Mouse (Mus musculus) myocyte (in vitro differentiated cells): ENCODE results near the gene Chrm4.

Experiments
- CEBPB ChIP-seq: IDR thresholded peaks from 2 replicates; pipeline ENCODE4 v1.6.1; 2011; ENCODE audit warnings: mild to moderate bottlenecking, moderate library complexity; ENCODE audit not compliant: poor library complexity, insufficient read depth, severe bottlenecking
- E2F4 ChIP-seq: IDR thresholded peaks from one replicate; pipeline ENCODE4 v1.6.1; 2011; ENCODE audit warnings: mild to moderate bottlenecking, control low read depth, moderate library complexity; ENCODE audit not compliant: insufficient read depth
- MAX ChIP-seq: IDR thresholded peaks from one replicate; pipeline ENCODE4 v1.6.1; 2011; ENCODE audit warnings: low read depth, mild to moderate bottlenecking, control low read depth
- MYOD1 ChIP-seq, 3 experiments: IDR thresholded peaks; one replicate each; pipeline ENCODE4 v1.6.1; 2011; ENCODE audit warnings: control low read depth in 2 of 3, low read depth in 2 of 3, mild to moderate bottlenecking in 2 of 3, moderate library complexity in 1 of 3; ENCODE audit not compliant: insufficient read length in 2 of 3, control insufficient read depth in 1 of 3
- MYOG ChIP-seq, 3 experiments: IDR thresholded peaks; one replicate each; pipeline ENCODE4 v1.6.1; 2011; ENCODE audit warnings: control low read depth in 2 of 3, low read depth in 2 of 3, mild to moderate bottlenecking in 2 of 3; ENCODE audit not compliant: insufficient read length in 2 of 3, control insufficient read depth in 1 of 3, insufficient read depth in 1 of 3
- POLR2A ChIP-seq: IDR thresholded peaks from one replicate; pipeline ENCODE4 v1.6.1; 2011; ENCODE audit warnings: low read depth, mild to moderate bottlenecking, control low read depth, moderate library complexity; ENCODE audit not compliant: insufficient read length
- POLR2AphosphoS2 ChIP-seq: IDR thresholded peaks from one replicate; pipeline ENCODE4 v1.6.1; 2011; ENCODE audit warnings: low read depth, control low read depth; ENCODE audit not compliant: insufficient read length
- REST ChIP-seq: IDR thresholded peaks from one replicate; pipeline ENCODE4 v1.6.1; 2011; ENCODE audit warnings: mild to moderate bottlenecking, control low read depth, moderate library complexity; ENCODE audit not compliant: insufficient read depth, insufficient read length
- SRF ChIP-seq: IDR thresholded peaks from one replicate; pipeline ENCODE4 v1.6.1; 2011; ENCODE audit warnings: low read depth; ENCODE audit not compliant: control insufficient read depth, insufficient read length
- TCF12 ChIP-seq: IDR thresholded peaks from one replicate; pipeline ENCODE4 v1.6.1; 2011; ENCODE audit warnings: mild to moderate bottlenecking, control low read depth; ENCODE audit not compliant: poor library complexity, insufficient read depth, severe bottlenecking
- TCF3 ChIP-seq: IDR thresholded peaks from one replicate; pipeline ENCODE4 v1.6.1; 2011; ENCODE audit warnings: low read depth, control low read depth; ENCODE audit not compliant: insufficient read length
- USF1 ChIP-seq: IDR thresholded peaks from one replicate; pipeline ENCODE4 v1.6.1; 2011; ENCODE audit warnings: low read depth, mild to moderate bottlenecking, control low read depth, moderate library complexity

GRCm38 (mm10) chr2:91904618-91905307, 22.3 kb upstream of the Chrm4 start:
- TF ChIP-seq MYOD1 (IDR thresholded peaks at IDR 0.05; ENCODE audit: control insufficient read depth in 1 of 3, insufficient read length in 2 of 3, low read depth in 2 of 3) (peak; percentile 75 to 100 (median 98)), USF1 (no peak), TCF3 (peak; percentile 92), MAX (no peak), POLR2A (no peak), POLR2AphosphoS2 (no peak), REST (no peak), TCF12 (peak; percentile 91), CEBPB (no peak), MYOG (IDR thresholded peaks at IDR 0.05; ENCODE audit: control insufficient read depth in 1 of 3, insufficient read depth in 1 of 3, insufficient read length in 2 of 3, low read depth in 2 of 3) (peak; percentile 84 to 100 (median 99)), E2F4 (no peak), SRF (no peak)
